Mouse (Mus musculus) Muller cell, postnatal 12 days (primary cell): ENCODE results near the gene Gxylt2.

Source experiments
- DNase-seq: peaks from one replicate; pipeline ENCODE4 v3.0.0-alpha.2; 2015; ENCODE audit errors: inconsistent ontology term

Gxylt2 gene

GRCm38 (mm10) chr6:100847264-100847663 is 142.7 kb downstream of the Gxylt2 start:
- DNase-seq: no peak

- DNase-seq: no peak
These were observed 144.3 kb downstream of the Gxylt2 start for GRCm38 (mm10) chr6:100848682-100849375.

GRCm38 (mm10) chr6:100850671-100851081 is 146.1 kb downstream of the Gxylt2 start:
- DNase-seq: no peak

GRCm38 (mm10) chr6:100851083-100851482 is 146.5 kb downstream of the Gxylt2 start:
- no peak for DNase-seq
